Mouse (Mus musculus): ENCODE measurements at regions not wholly inside any gene's neighbourhood (a gene's known extent, or its start where the extent isn't known, plus 50 kb on each side); places are given as distances from the start of the nearest gene placed in this dataset.

GRCm38 (mm10) chr19:51232525-51232924, 554.1 kb upstream of the Sorcs1 start:
- WGBS: 15% methylated on average over 2 of the region's 2 CpGs
- Histone ChIP-seq H3K9ac (ENCODE audit: low read depth, low read length) (no peak overlapping the region), H3K27ac (ENCODE audit: low read depth, low read length) (no peak overlapping the region), H3K36me3 (ENCODE audit: control insufficient read depth, insufficient read depth, low read length) (no peaks in the 10 kb centered on the region), H3K4me3 (ENCODE audit: low read length) (no peak overlapping the region), H3K4me1 (ENCODE audit: control insufficient read depth, insufficient read depth, low read depth, low read length) (no peaks in the 10 kb centered on the region), H3K4me2 (ENCODE audit: low read length) (no peak overlapping the region), H3K27me3 (replicated peaks; ENCODE audit: control insufficient read depth, insufficient read depth, low read length) (no peaks in the 10 kb centered on the region), H3K9me3 (ENCODE audit: control insufficient read depth, low read length) (no peaks in the 10 kb centered on the region)
- no peak for ATAC-seq

GRCm38 (mm10) chr19:51226932-51227331, 548.5 kb upstream of the Sorcs1 start:
- H3K4me3 ChIP-seq (ENCODE audit: low read length): no peak overlapping the region
- H3K4me2 ChIP-seq (ENCODE audit: low read length): no peak overlapping the region
- no peak overlapping the region for H3K27ac ChIP-seq (ENCODE audit: low read depth, low read length)
- no peaks in the 10 kb centered on the region for H3K9me3 ChIP-seq (ENCODE audit: control insufficient read depth, low read length)
- H3K36me3 ChIP-seq (ENCODE audit: control insufficient read depth, insufficient read depth, low read length): no peaks in the 10 kb centered on the region
- no peak overlapping the region for H3K9ac ChIP-seq (ENCODE audit: low read depth, low read length)
- 61% methylated on average over 1 of the region's 1 CpGs for WGBS
- no peaks in the 10 kb centered on the region for H3K27me3 ChIP-seq (replicated peaks; ENCODE audit: control insufficient read depth, insufficient read depth, low read length)
- no peaks in the 10 kb centered on the region for H3K4me1 ChIP-seq (ENCODE audit: control insufficient read depth, insufficient read depth, low read depth, low read length)
- ATAC-seq: no peak

GRCm38 (mm10) chr19:51201391-51201790, 522.9 kb upstream of the Sorcs1 start:
- H3K9ac ChIP-seq (ENCODE audit: low read depth, low read length): no peak overlapping the region
- H3K4me3 ChIP-seq (ENCODE audit: low read length): no peak overlapping the region
- no peak overlapping the region for H3K4me2 ChIP-seq (ENCODE audit: low read length)
- H3K4me1 ChIP-seq (ENCODE audit: control insufficient read depth, insufficient read depth, low read depth, low read length): no peaks in the 10 kb centered on the region
- H3K27me3 ChIP-seq (replicated peaks; ENCODE audit: control insufficient read depth, insufficient read depth, low read length): no peaks in the 10 kb centered on the region
- H3K9me3 ChIP-seq (ENCODE audit: control insufficient read depth, low read length): no peaks in the 10 kb centered on the region
- no peaks in the 10 kb centered on the region for H3K36me3 ChIP-seq (ENCODE audit: control insufficient read depth, insufficient read depth, low read length)
- no peak for ATAC-seq
- H3K27ac ChIP-seq (ENCODE audit: low read depth, low read length): no peak overlapping the region

Data from hindbrain, embryonic 16.5 days (tissue).